Mouse (Mus musculus) heart, embryonic 14.5 days (tissue): ENCODE data around the gene P2rx7. TPM values are rescaled to one million over a fixed set of nuclear protein-coding genes. Genes with fewer than 3 reads are reported as not detected.
A peak's percentile ranks its signal among the peaks of the same experiment; 100 is the strongest.

Experiments
- ATAC-seq: fragments of 200-750 bp; cut with Nextera tagmentation; 2 replicates; pipeline ENCODE4 v1.8.0; 2017; ENCODE audit warnings: low read depth, moderate TSS enrichment; ENCODE audit not compliant: insufficient number of reproducible peaks, insufficient read depth, low FRiP score
- H3K27ac ChIP-seq, 2 experiments: fragments of 200-500 bp in 1 of 2; fragments of 300-500 bp in 1 of 2; sonication (generic) in 1 of 2; replicated peaks in 1 of 2; 2 replicates each; pipeline ENCODE4 v1.5.1; 2012 to 2014; ENCODE audit warnings: low read depth in 2 of 2, low read length in 2 of 2, control low read depth in 1 of 2, mild to moderate bottlenecking in 1 of 2, mixed read lengths in 1 of 2; ENCODE audit not compliant: control insufficient read depth in 1 of 2, insufficient read depth in 1 of 2
- H3K27me3 ChIP-seq: fragments of 300-500 bp; sonication (generic); 2 replicates; pipeline ENCODE4 v1.6.1; 2014; ENCODE audit warnings: mild to moderate bottlenecking, low read length, control low read depth; ENCODE audit not compliant: control insufficient read depth, insufficient read depth
- H3K36me3 ChIP-seq: fragments of 300-500 bp; sonication (generic); 2 replicates; pipeline ENCODE4 v1.6.1; 2014; ENCODE audit warnings: mild to moderate bottlenecking, control low read depth, low read length, mixed read lengths; ENCODE audit not compliant: control insufficient read depth, insufficient read depth
- H3K4me1 ChIP-seq, 2 experiments: fragments of 200-500 bp in 1 of 2; fragments of 300-500 bp in 1 of 2; sonication (generic) in 1 of 2; 2 replicates each; pipeline ENCODE4 v1.6.1; 2012 to 2014; ENCODE audit warnings: low read length in 2 of 2, control low read depth in 1 of 2, mixed read lengths in 1 of 2; ENCODE audit not compliant: control insufficient read depth in 2 of 2, insufficient read depth in 2 of 2
- H3K4me2 ChIP-seq: fragments of 300-500 bp; sonication (generic); 2 replicates; pipeline ENCODE4 v1.6.1; 2014; ENCODE audit warnings: mild to moderate bottlenecking, low read length
- H3K4me3 ChIP-seq, 2 experiments: fragments of 200-500 bp in 1 of 2; fragments of 300-500 bp in 1 of 2; sonication (generic) in 1 of 2; 2 replicates each; pipeline ENCODE4 v1.5.1; 2012 to 2014; ENCODE audit warnings: low read length in 2 of 2, mild to moderate bottlenecking in 2 of 2, control low read depth in 1 of 2, low read depth in 1 of 2, moderate library complexity in 1 of 2; ENCODE audit not compliant: control insufficient read depth in 1 of 2, insufficient read depth in 1 of 2
- H3K9ac ChIP-seq: fragments of 300-500 bp; sonication (generic); 2 replicates; pipeline ENCODE4 v1.6.1; 2014; ENCODE audit warnings: mild to moderate bottlenecking, low read length
- H3K9me3 ChIP-seq: fragments of 300-500 bp; sonication (generic); 2 replicates; pipeline ENCODE4 v1.6.1; 2016; ENCODE audit warnings: low read length, control low read depth; ENCODE audit not compliant: control insufficient read depth
- WGBS: fragments of 180-500 bp; shearing (Covaris S2); extraction: QIAGEN DNeasy Blood & Tissue Kit; methylation state at CpG from one replicate; pipeline ENCODE4 v1.1.7; 2014; 5-methylcytosine and 5-hydroxymethylcytosine counted together
- polyA plus RNA-seq: library from polyadenylated mRNA; unstranded; fragments of >200 nt; fragmentation: Nextera tagmentation; extraction: Ambion mirVana; gene quantifications from 2 replicates; pipeline ENCODE4 v1.2.1, GENCODE M21; 2014

P2rx7 gene
- polyA plus RNA-seq, 1 experiment from 2014 or later: 1.4 TPM

DNA sequence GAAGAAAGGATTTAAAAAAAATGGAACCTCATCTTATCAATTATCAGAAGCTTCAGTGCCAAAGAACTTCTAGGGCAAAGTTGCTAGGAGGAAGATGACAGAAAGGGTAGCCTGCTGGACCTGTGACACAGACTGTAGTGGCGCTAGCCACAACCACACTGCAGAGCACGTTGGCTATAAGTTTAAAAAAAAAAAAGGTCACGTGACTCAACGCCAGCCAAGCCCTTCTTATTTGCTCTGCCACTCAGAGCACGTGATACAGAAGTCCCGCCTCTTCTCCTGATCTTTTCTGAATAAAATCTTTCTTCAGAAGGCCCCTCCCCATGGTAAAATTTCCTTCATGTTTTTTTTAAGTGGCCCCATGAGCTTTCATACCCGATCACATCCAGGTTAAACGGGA lies 8.5 kb upstream of the P2rx7 start:
- no peaks in the 10 kb centered on the region for H3K27me3 ChIP-seq
- no peak overlapping the region for H3K27ac ChIP-seq
- no peaks in the 10 kb centered on the region for H3K36me3 ChIP-seq
- 88% methylated on average over 8 of the region's 8 CpGs for WGBS
- no peak overlapping the region for H3K4me2 ChIP-seq
- H3K9me3 ChIP-seq: no peaks in the 10 kb centered on the region
- ATAC-seq: no peak
- peaks cover 6 to 13% of the 10 kb centered on the region in 2 experiments; a peak in 2 of 4 replicates for H3K4me1 ChIP-seq
- no peak overlapping the region for H3K4me3 ChIP-seq
- H3K9ac ChIP-seq: no peak overlapping the region

DNA sequence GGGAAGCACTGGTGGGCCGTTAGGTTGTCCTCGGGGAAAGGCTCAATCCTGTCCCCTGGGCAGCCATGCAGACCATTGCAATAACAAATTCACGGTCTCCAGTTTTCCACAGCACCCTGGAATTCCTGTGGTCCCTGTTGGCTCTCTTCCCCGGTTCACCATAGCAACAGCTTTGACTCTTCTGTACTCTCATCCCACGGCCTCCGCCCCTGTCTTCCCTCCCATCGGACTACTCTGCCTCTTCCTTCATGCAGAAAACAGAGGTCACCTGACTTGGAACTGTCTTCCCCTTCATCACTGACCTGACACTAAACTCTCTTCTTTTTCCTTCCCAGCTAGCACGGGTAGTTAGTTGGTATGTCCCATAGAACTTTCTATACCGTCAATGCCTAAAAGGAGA lies 7.4 kb upstream of the P2rx7 start:
- Histone ChIP-seq H3K27ac (no peak overlapping the region), H3K27me3 (no peaks in the 10 kb centered on the region), H3K4me2 (no peak overlapping the region), H3K9me3 (no peaks in the 10 kb centered on the region), H3K36me3 (no peaks in the 10 kb centered on the region), H3K4me1 (peaks cover 6 to 13% of the 10 kb centered on the region in 2 experiments; a peak in 2 of 4 replicates), H3K9ac (no peak overlapping the region), H3K4me3 (no peak overlapping the region)
- ATAC-seq: no peak
- WGBS: 75% methylated on average over 9 of the region's 9 CpGs

DNA sequence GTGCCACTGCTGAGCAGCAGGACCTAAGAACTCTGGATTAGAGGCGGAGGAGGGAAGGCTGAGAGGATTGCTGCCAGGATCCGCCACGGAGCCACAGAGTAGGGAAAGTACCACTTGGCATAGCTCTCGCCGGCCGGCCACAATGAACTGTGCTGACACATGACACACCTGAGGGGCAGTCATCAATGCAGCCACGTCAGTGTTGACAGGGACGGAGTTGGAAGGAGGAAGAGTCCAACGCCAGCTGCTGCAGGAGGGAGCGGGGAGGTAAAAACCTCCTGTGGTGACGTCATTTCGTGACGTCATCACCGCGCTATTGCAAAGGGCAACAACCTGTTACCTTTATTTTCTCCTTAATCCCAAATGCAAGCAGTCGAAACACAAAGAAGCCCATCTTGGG lies 6.8 kb upstream of the P2rx7 start:
- Histone ChIP-seq H3K9me3 (no peaks in the 10 kb centered on the region), H3K9ac (peak overlapping the region; percentile 25; the same call in 1 of the 2 replicates), H3K4me3 (peak overlapping the region in 1 of 2 experiments; percentile 26; a peak in 2 of 4 replicates), H3K4me1 (peaks cover 6 to 13% of the 10 kb centered on the region in 2 experiments; a peak in 2 of 4 replicates), H3K27me3 (no peaks in the 10 kb centered on the region), H3K36me3 (no peaks in the 10 kb centered on the region), H3K27ac (no peak overlapping the region), H3K4me2 (peak overlapping the region; percentile 62)
- WGBS: 20% methylated on average over 16 of the region's 16 CpGs
- no peak for ATAC-seq

DNA sequence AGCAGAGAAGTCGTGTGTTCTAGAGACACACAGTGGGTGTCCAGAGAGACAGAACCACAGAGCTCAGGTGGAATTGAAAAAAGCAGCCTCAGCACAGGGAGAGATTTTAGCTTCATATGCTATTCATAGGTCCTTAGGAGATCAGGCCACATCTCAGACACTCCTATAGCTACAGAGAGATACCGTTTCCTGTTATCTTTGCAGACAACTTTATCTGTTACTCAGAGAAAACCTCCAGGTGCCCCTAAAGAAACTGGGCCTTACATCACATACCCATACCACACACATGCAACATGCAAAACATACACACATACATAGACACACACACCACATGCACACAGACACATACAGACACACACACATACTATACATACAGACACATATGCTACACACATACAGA lies 5.4 kb upstream of the P2rx7 start:
- ATAC-seq: no peak
- 49% methylated on average over 2 of the region's 2 CpGs for WGBS

DNA sequence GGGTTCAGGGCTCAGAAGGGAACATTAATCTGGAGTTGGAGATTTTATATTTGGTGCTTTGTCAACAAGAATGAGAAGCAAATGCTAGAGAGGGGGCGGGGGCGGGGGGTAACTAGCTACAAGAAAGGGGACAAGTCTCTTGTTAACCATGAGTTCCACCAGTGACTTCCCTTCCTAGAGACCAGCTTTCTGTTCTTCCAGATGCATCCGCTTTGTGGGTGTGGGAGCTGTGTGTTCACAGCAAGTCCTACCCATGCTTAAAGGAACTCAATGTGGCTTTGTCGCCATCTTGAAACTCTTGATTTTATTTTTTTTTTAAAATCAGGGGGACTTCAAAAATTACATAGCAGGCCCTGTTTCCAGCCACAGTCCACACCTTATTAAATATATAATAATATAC lies 4.2 kb upstream of the P2rx7 start:
- no peak for ATAC-seq
- 96% methylated on average over 4 of the region's 4 CpGs for WGBS

More for the DNA sequence above, 5.4 kb upstream of the P2rx7 start:
- no peaks in the 10 kb centered on the region for H3K9me3 ChIP-seq
- H3K4me2 ChIP-seq: no peak overlapping the region
- H3K9ac ChIP-seq: no peak overlapping the region
- H3K27ac ChIP-seq: no peak overlapping the region
- no peaks in the 10 kb centered on the region for H3K36me3 ChIP-seq
- no peak overlapping the region for H3K4me3 ChIP-seq
- no peaks in the 10 kb centered on the region for H3K27me3 ChIP-seq
- H3K4me1 ChIP-seq: peaks cover 6 to 13% of the 10 kb centered on the region in 2 experiments; a peak in 2 of 4 replicates

DNA sequence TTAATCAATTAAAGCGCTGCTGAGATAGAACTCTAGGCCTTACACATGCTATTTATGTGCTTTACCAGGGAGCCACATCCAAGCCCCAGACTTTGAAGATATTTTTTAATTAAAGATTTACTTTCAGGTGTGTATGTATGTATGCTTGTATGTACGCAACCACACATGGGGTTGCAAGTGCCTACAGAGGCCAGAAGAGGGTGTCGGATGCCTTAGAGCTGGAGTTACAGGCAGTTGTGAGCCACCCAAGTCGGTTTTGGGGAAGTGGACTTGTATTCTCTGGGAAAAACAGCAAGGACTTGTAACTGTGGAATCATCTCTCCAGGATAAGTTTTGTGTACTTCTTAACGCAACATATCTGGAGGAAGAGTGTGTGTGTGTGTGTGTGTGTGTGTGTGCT lies 3.7 kb upstream of the P2rx7 start:
- Histone ChIP-seq H3K9ac (no peak overlapping the region), H3K27ac (no peak overlapping the region), H3K4me1 (peaks cover 12 to 13% of the 10 kb centered on the region in 2 experiments; a peak in 2 of 4 replicates), H3K9me3 (no peaks in the 10 kb centered on the region), H3K36me3 (no peaks in the 10 kb centered on the region), H3K4me2 (no peak overlapping the region), H3K27me3 (no peaks in the 10 kb centered on the region), H3K4me3 (no peak overlapping the region)
- WGBS: 79% methylated on average over 5 of the region's 5 CpGs
- no peak for ATAC-seq

More for the DNA sequence above, 4.2 kb upstream of the P2rx7 start:
- H3K9ac ChIP-seq: no peak overlapping the region
- no peak overlapping the region for H3K27ac ChIP-seq
- H3K9me3 ChIP-seq: no peaks in the 10 kb centered on the region
- H3K4me3 ChIP-seq: no peak overlapping the region
- H3K36me3 ChIP-seq: no peaks in the 10 kb centered on the region
- peaks cover 12 to 13% of the 10 kb centered on the region in 2 experiments; a peak in 2 of 4 replicates for H3K4me1 ChIP-seq
- H3K27me3 ChIP-seq: no peaks in the 10 kb centered on the region
- H3K4me2 ChIP-seq: no peak overlapping the region

DNA sequence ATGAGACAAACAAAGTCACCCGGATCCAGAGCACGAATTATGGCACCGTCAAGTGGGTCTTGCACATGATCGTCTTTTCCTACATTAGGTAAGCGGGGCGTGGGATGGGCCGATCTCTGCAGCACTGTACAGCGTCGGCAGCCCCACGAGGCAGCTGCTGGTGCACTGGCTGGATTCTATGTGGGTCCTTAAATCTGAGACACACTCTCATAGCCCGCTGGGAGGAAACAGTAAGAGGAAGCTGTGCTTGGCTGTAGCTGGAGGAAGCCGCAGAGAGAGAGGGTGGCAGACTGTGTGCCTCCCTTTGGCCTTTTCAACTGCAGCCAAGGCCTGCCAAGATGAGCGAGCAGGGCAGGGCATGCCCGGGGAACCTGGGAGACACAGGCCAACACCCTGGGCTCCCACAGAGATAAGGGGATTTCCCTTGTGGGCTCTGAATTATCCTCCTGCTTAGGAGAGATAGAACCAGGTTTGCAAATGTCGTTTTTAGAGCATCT lies 448 bp downstream of the P2rx7 start:
- Histone ChIP-seq H3K4me3 (no peak overlapping the region), H3K36me3 (no peaks in the 10 kb centered on the region), H3K4me2 (peak overlapping the region; percentile 34; the same call in 1 of the 2 replicates), H3K9me3 (no peaks in the 10 kb centered on the region), H3K9ac (no peak overlapping the region), H3K4me1 (peaks cover 10 to 17% of the 10 kb centered on the region in 2 experiments; a peak in 2 of 4 replicates), H3K27ac (0 out of 4 replicates have a peak overlapping the region, but pooled peaks of 1 of the 2 experiments have one; percentile 8), H3K27me3 (no peaks in the 10 kb centered on the region)
- 0 out of 2 replicates have a peak, but pooled peaks have one; percentile 15 for ATAC-seq
- 68% methylated on average over 15 of the region's 15 CpGs for WGBS

DNA sequence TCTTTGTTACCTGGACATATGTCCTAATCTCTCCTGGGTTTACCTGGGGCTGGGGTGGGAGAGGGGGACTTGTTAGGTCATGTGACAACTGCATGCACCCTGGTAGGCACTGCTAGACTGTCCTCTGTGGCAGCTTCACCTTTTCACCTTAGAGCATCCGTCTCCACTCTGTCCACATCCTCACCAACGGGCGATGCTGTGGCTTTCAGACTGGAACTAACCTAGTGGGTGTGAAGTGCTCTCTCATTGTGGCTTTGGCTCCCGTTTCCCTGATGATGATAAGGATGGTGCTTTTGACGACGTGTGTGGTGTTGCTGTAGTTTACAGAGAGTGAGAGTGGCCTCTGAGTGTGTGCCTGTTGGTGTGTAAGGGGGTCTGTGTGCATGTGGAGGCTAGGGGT lies 1.6 kb downstream of the P2rx7 start:
- H3K4me2 ChIP-seq: no peak overlapping the region
- H3K9me3 ChIP-seq: no peaks in the 10 kb centered on the region
- H3K27me3 ChIP-seq: no peaks in the 10 kb centered on the region
- no peak overlapping the region for H3K27ac ChIP-seq
- H3K9ac ChIP-seq: no peak overlapping the region
- ATAC-seq: no peak
- 58% methylated on average over 6 of the region's 6 CpGs for WGBS
- H3K4me1 ChIP-seq: peaks cover 10 to 22% of the 10 kb centered on the region in 2 experiments; a peak in 2 of 4 replicates
- H3K36me3 ChIP-seq: no peaks in the 10 kb centered on the region
- H3K4me3 ChIP-seq: no peak overlapping the region
